Mouse (Mus musculus) cortical plate, adult 2 months (tissue): ENCODE measurements around the gene Aldh1l1. TPM values are rescaled to one million over a fixed set of nuclear protein-coding genes. Genes with fewer than 3 reads are reported as not detected.

Source experiments
- H3K27ac ChIP-seq: fragments of 200-500 bp; 2 replicates; pipeline ENCODE4 v1.5.1; 2012; ENCODE audit warnings: low read length, control low read depth, inconsistent platforms; ENCODE audit not compliant: insufficient read depth
- H3K4me1 ChIP-seq: fragments of 200-500 bp; 2 replicates; pipeline ENCODE4 v1.6.1; 2011; ENCODE audit warnings: low read length; ENCODE audit not compliant: control insufficient read depth, insufficient read depth
- H3K4me3 ChIP-seq: fragments of 200-500 bp; 2 replicates; pipeline ENCODE4 v1.5.1; 2011; ENCODE audit warnings: mild to moderate bottlenecking, low read length, control low read depth; ENCODE audit not compliant: insufficient read depth
- CTCF ChIP-seq: fragments of 200-500 bp; IDR thresholded peaks from 2 replicates; pipeline ENCODE4 v1.5.1; 2011; ENCODE audit warnings: mild to moderate bottlenecking, control low read depth, low read length; ENCODE audit not compliant: insufficient read depth; ENCODE audit errors: extremely low read depth
- POLR2A ChIP-seq: fragments of 200-500 bp; IDR thresholded peaks from 2 replicates; pipeline ENCODE4 v1.6.1; 2011; ENCODE audit warnings: mild to moderate bottlenecking, low read length, control low read depth; ENCODE audit not compliant: insufficient read depth; ENCODE audit errors: extremely low read depth
- polyA plus RNA-seq: library from polyadenylated mRNA; depleted of rRNA; stranded (reverse); fragments of >200 nt; gene quantifications from 2 replicates; pipeline ENCODE4 v1.2.3, GENCODE M21; 2012

The Aldh1l1 gene
- polyA plus RNA-seq, 1 experiment, result 83.1 TPM

DNA sequence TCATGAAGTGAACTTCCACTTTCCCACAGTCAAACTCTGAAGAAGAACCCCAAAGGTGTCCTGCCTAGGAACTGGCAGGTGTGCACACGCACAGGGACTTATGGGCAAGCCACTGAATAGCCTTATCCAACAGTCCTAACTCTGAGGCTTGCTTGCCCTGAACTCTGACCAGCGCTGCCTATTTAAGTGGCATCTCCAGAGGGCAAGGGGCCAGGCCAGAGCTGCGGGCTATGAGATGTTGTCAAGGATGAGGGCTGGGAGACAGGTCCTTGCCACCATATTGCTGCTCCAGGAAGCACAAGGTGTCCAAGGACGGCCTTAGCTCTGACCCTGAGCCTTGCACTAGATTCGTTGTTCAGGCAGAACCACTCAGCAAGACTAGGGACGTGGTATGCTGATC lies 17.2 kb upstream of the Aldh1l1 start:
- Histone ChIP-seq H3K27ac (no peak overlapping the region), H3K4me3 (no peak overlapping the region), H3K4me1 (peaks cover 6% of the 10 kb centered on the region)
- TF ChIP-seq CTCF, result no peak
- TF ChIP-seq POLR2A, result no peak

- peaks cover 6% of the 10 kb centered on the region for H3K4me1 ChIP-seq
- H3K4me3 ChIP-seq, result no peak overlapping the region
- TF ChIP-seq POLR2A, result no peak
- no peak for TF ChIP-seq CTCF
- H3K27ac ChIP-seq, result no peak overlapping the region; the same call in 1 of the 2 replicates
Observed at GRCm38 (mm10) chr6:90470255-90470654, 16.0 kb upstream of the Aldh1l1 start.

- Histone ChIP-seq H3K4me3 (no peak overlapping the region), H3K4me1 (peaks cover 6% of the 10 kb centered on the region), H3K27ac (peak overlapping the region; percentile 77)
- TF ChIP-seq POLR2A (no peak), CTCF (no peak)
Observed at GRCm38 (mm10) chr6:90470947-90471541, 15.2 kb upstream of the Aldh1l1 start.

GRCm38 (mm10) chr6:90472079-90472478 lies 14.1 kb upstream of the Aldh1l1 start:
- Histone ChIP-seq H3K27ac (no peak overlapping the region), H3K4me1 (peaks cover 6% of the 10 kb centered on the region), H3K4me3 (no peak overlapping the region)
- TF ChIP-seq POLR2A (no peak), CTCF (no peak)

GRCm38 (mm10) chr6:90472697-90473096 lies 13.5 kb upstream of the Aldh1l1 start:
- no peak overlapping the region for H3K27ac ChIP-seq
- no peak overlapping the region for H3K4me3 ChIP-seq
- peaks cover 6% of the 10 kb centered on the region for H3K4me1 ChIP-seq

GRCm38 (mm10) chr6:90473630-90474360 lies 12.4 kb upstream of the Aldh1l1 start:
- TF ChIP-seq CTCF (no peak), POLR2A (no peak)
- Histone ChIP-seq H3K27ac (no peak overlapping the region), H3K4me3 (no peak overlapping the region), H3K4me1 (peaks cover 6% of the 10 kb centered on the region)

More at GRCm38 (mm10) chr6:90472697-90473096, 13.5 kb upstream of the Aldh1l1 start:
- TF ChIP-seq CTCF, result no peak
- TF ChIP-seq POLR2A, result no peak

- no peak overlapping the region for H3K4me3 ChIP-seq
- TF ChIP-seq CTCF (no peak), POLR2A (no peak)
- H3K4me1 ChIP-seq, result peaks cover 6% of the 10 kb centered on the region
- H3K27ac ChIP-seq, result no peak overlapping the region
Observed at GRCm38 (mm10) chr6:90474361-90474750, 11.9 kb upstream of the Aldh1l1 start.

GRCm38 (mm10) chr6:90475176-90475853 lies 10.9 kb upstream of the Aldh1l1 start:
- TF ChIP-seq CTCF, result no peak
- no peak for TF ChIP-seq POLR2A

GRCm38 (mm10) chr6:90475854-90476212 lies 10.4 kb upstream of the Aldh1l1 start:
- Histone ChIP-seq H3K27ac (no peak overlapping the region), H3K4me1 (peaks cover 6% of the 10 kb centered on the region), H3K4me3 (no peak overlapping the region)
- TF ChIP-seq CTCF (no peak), POLR2A (no peak)

More at GRCm38 (mm10) chr6:90475176-90475853, 10.9 kb upstream of the Aldh1l1 start:
- H3K4me3 ChIP-seq, result no peak overlapping the region
- H3K4me1 ChIP-seq, result peaks cover 6% of the 10 kb centered on the region
- no peak overlapping the region for H3K27ac ChIP-seq
